Mouse (Mus musculus) testis, adult 2 months (tissue): ENCODE results near the gene Olfr1298.

ENCODE experiments used
- CTCF ChIP-seq: fragments of 200-500 bp; IDR thresholded peaks from 2 replicates; pipeline ENCODE4 v1.5.1; 2012; ENCODE audit warnings: low read depth, mild to moderate bottlenecking, inconsistent platforms, low read length, moderate library complexity; ENCODE audit not compliant: control insufficient read depth, insufficient read depth, insufficient replicate concordance
- POLR2A ChIP-seq: fragments of 200-500 bp; IDR thresholded peaks from 2 replicates; pipeline ENCODE4 v1.6.1; 2012; ENCODE audit warnings: low read depth, mild to moderate bottlenecking, inconsistent platforms, low read length, moderate library complexity; ENCODE audit not compliant: control insufficient read depth

GRCm38 (mm10) chr2:111626397-111626796 is 22.6 kb downstream of the Olfr1298 start, which contains the start of gene Olfr1297:
- TF ChIP-seq CTCF (no peak), POLR2A (no peak)
